Mouse (Mus musculus): ENCODE measurements around the gene Rnf26.

- TF ChIP-seq GATA1 (IDR thresholded peaks at IDR 0.05; ENCODE audit: low read length) (no peak), TAL1 (IDR thresholded peaks at IDR 0.05; ENCODE audit: low read length) (no peak)
These were observed 44.1 kb downstream of the Rnf26 start for GRCm38 (mm10) chr9:44069252-44069651.
